Mouse (Mus musculus) CH12.LX (cell line): ENCODE results near the gene Ghrhr.

Experiments
- CTCF ChIP-seq, 2 experiments: IDR thresholded peaks in 1 of 2; conservative IDR thresholded peaks in 1 of 2; 2 replicates each; pipeline ENCODE4 v1.5.1; 2011 to 2012; ENCODE audit warnings: low read depth in 2 of 2, low read length in 2 of 2, improper control_type of control experiment in 1 of 2, inconsistent platforms in 1 of 2, mild to moderate bottlenecking in 1 of 2, moderate library complexity in 1 of 2
- E2F4 ChIP-seq: IDR thresholded peaks from 2 replicates; pipeline ENCODE4 v1.6.1; 2011; ENCODE audit warnings: low read depth, low read length, improper control_type of control experiment; ENCODE audit not compliant: insufficient replicate concordance
- ELF1 ChIP-seq: IDR thresholded peaks from 2 replicates; pipeline ENCODE4 v1.6.1; 2014; ENCODE audit warnings: low read depth, mild to moderate bottlenecking, inconsistent platforms, low read length, improper control_type of control experiment
- GABPA ChIP-seq: IDR thresholded peaks from 2 replicates; pipeline ENCODE4 v1.6.1; 2012; ENCODE audit warnings: low read depth, low read length, improper control_type of control experiment, inconsistent platforms; ENCODE audit not compliant: insufficient replicate concordance
- MAX ChIP-seq: IDR thresholded peaks from 2 replicates; pipeline ENCODE4 v1.6.1; 2011; ENCODE audit warnings: low read length, improper control_type of control experiment
- MYC ChIP-seq: IDR thresholded peaks from 2 replicates; pipeline ENCODE4 v1.6.1; 2011; ENCODE audit warnings: low read depth, mild to moderate bottlenecking, improper control_type of control experiment, low read length
- NRF1 ChIP-seq: IDR thresholded peaks from 2 replicates; pipeline ENCODE4 v1.6.1; 2014; ENCODE audit warnings: low read depth, mild to moderate bottlenecking, inconsistent platforms, low read length, improper control_type of control experiment, moderate library complexity
- POLR2A ChIP-seq: IDR thresholded peaks from 2 replicates; pipeline ENCODE4 v1.6.1; 2011; ENCODE audit warnings: low read depth, mild to moderate bottlenecking, improper control_type of control experiment, low read length
- RCOR1 ChIP-seq: conservative IDR thresholded peaks from 2 replicates; pipeline ENCODE4 v1.6.1; 2012; ENCODE audit warnings: low read depth, mild to moderate bottlenecking, inconsistent platforms, low read length, improper control_type of control experiment
- TBP ChIP-seq: conservative IDR thresholded peaks from 2 replicates; pipeline ENCODE4 v1.6.1; 2011; ENCODE audit warnings: low read depth, low read length, improper control_type of control experiment
- TCF12 ChIP-seq: IDR thresholded peaks from 2 replicates; pipeline ENCODE4 v1.6.1; 2014; ENCODE audit warnings: low read depth, mild to moderate bottlenecking, inconsistent platforms, low read length, improper control_type of control experiment

DNA sequence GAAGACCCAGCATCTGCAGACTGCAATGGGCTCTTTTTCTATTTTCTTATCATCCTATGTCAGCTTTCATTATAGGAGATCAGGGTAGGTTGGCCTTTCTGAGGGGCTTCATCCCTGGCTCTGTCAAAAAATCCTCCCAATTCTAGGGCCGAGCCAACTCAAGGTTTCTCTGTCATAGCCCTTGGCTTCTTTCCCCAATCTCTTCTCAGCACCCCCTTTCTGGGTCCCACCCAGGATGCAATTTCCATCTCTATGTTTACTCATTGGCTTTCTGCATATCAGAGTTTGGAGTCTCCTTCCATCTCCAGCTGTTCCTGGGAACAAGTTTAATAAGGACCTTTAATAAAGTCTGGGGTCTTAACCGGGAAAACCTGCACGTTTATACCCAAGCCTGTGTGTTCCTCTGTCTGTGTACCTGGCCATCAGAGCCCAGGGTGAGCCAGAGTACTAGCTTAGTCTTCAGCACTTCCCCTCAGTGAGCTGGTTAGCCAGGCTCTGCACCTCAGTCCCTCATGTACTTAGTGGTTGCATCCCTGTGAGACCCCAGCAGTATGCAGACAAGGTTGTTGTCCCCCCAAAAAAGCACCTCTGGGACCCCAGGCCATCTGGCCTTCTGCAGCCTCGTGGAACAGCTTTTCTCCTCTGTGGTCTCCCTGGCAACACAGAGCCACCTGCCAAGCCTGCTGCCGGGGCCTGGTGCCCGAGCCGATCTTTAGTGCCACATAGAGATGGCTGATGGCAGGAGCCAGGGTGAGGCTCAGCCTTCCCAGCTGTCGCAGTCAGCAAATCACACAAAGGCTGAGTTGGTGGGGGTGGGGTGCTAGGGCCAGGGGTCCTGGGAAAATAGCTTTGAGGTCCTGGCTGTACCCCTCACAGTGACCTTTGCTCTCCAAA lies 59.4 kb downstream of the Ghrhr start:
- TF ChIP-seq TCF12 (no peak), POLR2A (no peak), MAX (no peak), RCOR1 (no peak), CTCF (conservative IDR thresholded peaks at IDR 0.05 in 1 of 2, IDR thresholded peaks at IDR 0.05 in 1 of 2; ENCODE audit: low read depth in 2 of 2, low read length in 2 of 2) (no peak), TBP (no peak), GABPA (no peak), E2F4 (no peak), NRF1 (no peak), MYC (no peak), ELF1 (no peak)
